Mouse (Mus musculus) heart, embryonic 11.5 days (tissue): ENCODE data around the gene Slc38a9. TPM values are rescaled to one million over a fixed set of nuclear protein-coding genes. Genes with fewer than 3 reads are reported as not detected.
"Not testable (repeated sequence)": the region's sequence is repeated elsewhere in the genome, so short reads cannot be mapped to it uniquely, and the experiment has no call there.

Experiments
- ATAC-seq: fragments of 200-750 bp; cut with Nextera tagmentation; replicated peaks from 2 replicates; pipeline ENCODE4 v1.8.0; 2017; ENCODE audit warnings: moderate library complexity; ENCODE audit not compliant: insufficient number of reproducible peaks, low FRiP score, low TSS enrichment
- H3K27ac ChIP-seq: fragments of 300-500 bp; sonication (generic); 2 replicates; pipeline ENCODE4 v1.5.1; 2014; ENCODE audit warnings: mild to moderate bottlenecking, low read depth, low read length
- H3K27me3 ChIP-seq: fragments of 300-500 bp; sonication (generic); 2 replicates; pipeline ENCODE4 v1.6.1; 2014; ENCODE audit warnings: mild to moderate bottlenecking, low read length, mixed read lengths; ENCODE audit not compliant: control insufficient read depth, insufficient read depth
- H3K36me3 ChIP-seq: fragments of 300-500 bp; sonication (generic); 2 replicates; pipeline ENCODE4 v1.6.1; 2014; ENCODE audit warnings: mild to moderate bottlenecking, low read length, moderate library complexity, mixed read lengths; ENCODE audit not compliant: control insufficient read depth, insufficient read depth
- H3K4me1 ChIP-seq: fragments of 300-500 bp; sonication (generic); 2 replicates; pipeline ENCODE4 v1.6.1; 2014; ENCODE audit warnings: low read length; ENCODE audit not compliant: control insufficient read depth, insufficient read depth
- H3K4me2 ChIP-seq: fragments of 300-500 bp; sonication (generic); 2 replicates; pipeline ENCODE4 v1.6.1; 2014; ENCODE audit warnings: mild to moderate bottlenecking, moderate library complexity
- H3K4me3 ChIP-seq: fragments of 300-500 bp; sonication (generic); 2 replicates; pipeline ENCODE4 v1.5.1; 2014; ENCODE audit warnings: low read depth, low read length
- H3K9ac ChIP-seq: fragments of 300-500 bp; sonication (generic); 2 replicates; pipeline ENCODE4 v1.6.1; 2014; ENCODE audit warnings: mild to moderate bottlenecking, low read depth, low read length, moderate library complexity
- H3K9me3 ChIP-seq: fragments of 300-500 bp; sonication (generic); replicated peaks from 2 replicates; pipeline ENCODE4 v1.6.1; 2016; ENCODE audit warnings: low read length; ENCODE audit not compliant: control insufficient read depth
- WGBS: fragments of 180-500 bp; shearing (Covaris S2); extraction: QIAGEN DNeasy Blood & Tissue Kit; methylation state at CpG from one replicate; pipeline ENCODE4 v1.1.7; 2014; ENCODE audit not compliant: insufficient replicate concordance; 5-methylcytosine and 5-hydroxymethylcytosine counted together
- polyA plus RNA-seq: library from polyadenylated mRNA; unstranded; fragments of >200 nt; fragmentation: Nextera tagmentation; extraction: Ambion mirVana; gene quantifications from 2 replicates; pipeline ENCODE4 v1.2.1, GENCODE M21; 2014

The Slc38a9 gene
- polyA plus RNA-seq, 1 experiment from 2014 or later = 16.4 TPM

- WGBS = 76% methylated on average over 10 of the region's 10 CpGs
- no peaks in the 10 kb centered on the region for H3K27me3 ChIP-seq
- H3K36me3 ChIP-seq = peaks cover 6% of the 10 kb centered on the region
- H3K9ac ChIP-seq = no peak overlapping the region
- ATAC-seq = no peak
- H3K4me3 ChIP-seq = no peak overlapping the region
- H3K27ac ChIP-seq = no peak overlapping the region
- no peak overlapping the region for H3K4me2 ChIP-seq
- H3K9me3 ChIP-seq = peaks cover 3% of the 10 kb centered on the region; the same call in 1 of the 2 replicates
- no peaks in the 10 kb centered on the region for H3K4me1 ChIP-seq
These were observed 32.5 kb downstream of the Slc38a9 start for GRCm38 (mm10) chr13:112692870-112693553.

GRCm38 (mm10) chr13:112695526-112696240 lies 35.1 kb downstream of the Slc38a9 start:
- Histone ChIP-seq H3K4me1 (no peaks in the 10 kb centered on the region), H3K4me2 (no peak overlapping the region), H3K36me3 (peaks cover 9% of the 10 kb centered on the region), H3K27me3 (no peaks in the 10 kb centered on the region), H3K9ac (no peak overlapping the region), H3K9me3 (peaks cover 3% of the 10 kb centered on the region; the same call in 1 of the 2 replicates), H3K27ac (no peak overlapping the region), H3K4me3 (no peak overlapping the region)
- 91% methylated on average over 8 of the region's 8 CpGs for WGBS
- no peak for ATAC-seq

- Histone ChIP-seq H3K27me3 (no peaks in the 10 kb centered on the region), H3K9me3 (no peaks in the 10 kb centered on the region), H3K4me2 (no peak overlapping the region), H3K36me3 (0 out of 2 replicates have a peak, but pooled peaks cover 3% of the 10 kb centered on the region), H3K4me1 (no peaks in the 10 kb centered on the region), H3K4me3 (no peak overlapping the region), H3K27ac (no peak overlapping the region), H3K9ac (no peak overlapping the region)
- 83% methylated on average over 8 of the region's 8 CpGs for WGBS
- ATAC-seq = no peak
These were observed 40.7 kb downstream of the Slc38a9 start for GRCm38 (mm10) chr13:112701256-112701655.

GRCm38 (mm10) chr13:112706351-112706750 lies 45.8 kb downstream of the Slc38a9 start:
- Histone ChIP-seq H3K4me2 (no peak overlapping the region), H3K27me3 (no peaks in the 10 kb centered on the region), H3K4me1 (no peaks in the 10 kb centered on the region), H3K36me3 (no peaks in the 10 kb centered on the region), H3K4me3 (no peak overlapping the region), H3K27ac (no peak overlapping the region), H3K9me3 (no peaks in the 10 kb centered on the region), H3K9ac (no peak overlapping the region)
- ATAC-seq = no peak
- WGBS = 81% methylated on average over 4 of the region's 4 CpGs

- no peaks in the 10 kb centered on the region for H3K4me1 ChIP-seq
- no peaks in the 10 kb centered on the region for H3K27me3 ChIP-seq
- WGBS = 89% methylated on average over 15 of the region's 15 CpGs
- H3K36me3 ChIP-seq = no peaks in the 10 kb centered on the region
- no peak overlapping the region for H3K4me2 ChIP-seq
- H3K9me3 ChIP-seq = no peaks in the 10 kb centered on the region
- H3K4me3 ChIP-seq = no peak overlapping the region
- H3K9ac ChIP-seq = no peak overlapping the region
- no peak overlapping the region for H3K27ac ChIP-seq
- ATAC-seq = no peak
These were observed 59.7 kb downstream of the Slc38a9 start for GRCm38 (mm10) chr13:112720078-112720736.

GRCm38 (mm10) chr13:112721946-112722729 lies 61.6 kb downstream of the Slc38a9 start:
- ATAC-seq = no peak
- no peaks in the 10 kb centered on the region for H3K4me1 ChIP-seq
- H3K27ac ChIP-seq = no peak overlapping the region
- no peak overlapping the region for H3K4me2 ChIP-seq
- H3K4me3 ChIP-seq = no peak overlapping the region
- H3K36me3 ChIP-seq = no peaks in the 10 kb centered on the region
- no peaks in the 10 kb centered on the region for H3K9me3 ChIP-seq
- 71% methylated on average over 9 of the region's 9 CpGs for WGBS
- no peak overlapping the region for H3K9ac ChIP-seq
- H3K27me3 ChIP-seq = no peaks in the 10 kb centered on the region

- H3K9ac ChIP-seq, H3K27ac ChIP-seq, H3K4me2 ChIP-seq, H3K4me1 ChIP-seq, H3K4me3 ChIP-seq, H3K36me3 ChIP-seq, H3K9me3 ChIP-seq, H3K27me3 ChIP-seq, ATAC-seq: not testable (repeated sequence)
These were observed 63.7 kb downstream of the Slc38a9 start for GRCm38 (mm10) chr13:112724260-112724659.

GRCm38 (mm10) chr13:112726002-112726401 lies 65.5 kb downstream of the Slc38a9 start:
- Histone ChIP-seq H3K4me1 (no peaks in the 10 kb centered on the region), H3K4me3 (no peak overlapping the region), H3K27ac (no peak overlapping the region), H3K27me3 (no peaks in the 10 kb centered on the region), H3K36me3 (no peaks in the 10 kb centered on the region), H3K9me3 (no peaks in the 10 kb centered on the region), H3K4me2 (no peak overlapping the region), H3K9ac (no peak overlapping the region)
- 63% methylated on average over 3 of the region's 3 CpGs for WGBS
- no peak for ATAC-seq
